Mouse (Mus musculus) megakaryocyte progenitor cell, adult 5-6 weeks (primary cell): ENCODE results near the gene Clstn2. TPM values are rescaled to one million over a fixed set of nuclear protein-coding genes. Genes with fewer than 3 reads are reported as not detected.

Source experiments
- ATAC-seq: replicated peaks from 2 replicates; pipeline ENCODE4 v1.8.0; 2016; ENCODE audit warnings: mild to moderate bottlenecking, moderate TSS enrichment, inconsistent platforms; ENCODE audit not compliant: poor library complexity
- total RNA-seq, 2 experiments: library from RNA; stranded (forward) in 1 of 2; stranded (reverse) in 1 of 2; fragments of 157-497, 149-512 nt in 1 of 2; fragments of 200-1000 nt in 1 of 2; gene quantifications; 2 replicates each; pipeline versions ENCODE4 v1.2.3 to v1.2.4; 2015 to 2017

Gene Clstn2
- total RNA-seq, 2 experiments from 2014 or later = not detected

- no peak for ATAC-seq
Measured at GRCm38 (mm10) chr9:97695278-97695677, 337.7 kb downstream of the Clstn2 start.

GRCm38 (mm10) chr9:97686826-97687425, 346.1 kb downstream of the Clstn2 start:
- ATAC-seq = no peak

- ATAC-seq = no peak
Measured at GRCm38 (mm10) chr9:97685664-97686063, 347.3 kb downstream of the Clstn2 start.

GRCm38 (mm10) chr9:97679878-97680277, 353.1 kb downstream of the Clstn2 start:
- ATAC-seq = no peak

GRCm38 (mm10) chr9:97679106-97679505, 353.9 kb downstream of the Clstn2 start:
- no peak for ATAC-seq

- ATAC-seq = no peak
Measured at GRCm38 (mm10) chr9:97677075-97677474, 355.9 kb downstream of the Clstn2 start.

GRCm38 (mm10) chr9:97672681-97673080, 360.3 kb downstream of the Clstn2 start:
- no peak for ATAC-seq

GRCm38 (mm10) chr9:97672224-97672623, 360.8 kb downstream of the Clstn2 start:
- ATAC-seq = no peak

- ATAC-seq = no peak
Measured at GRCm38 (mm10) chr9:97670666-97671065, 362.3 kb downstream of the Clstn2 start.

GRCm38 (mm10) chr9:97660989-97661388, 372.0 kb downstream of the Clstn2 start:
- ATAC-seq = no peak

GRCm38 (mm10) chr9:97658736-97659135, 374.2 kb downstream of the Clstn2 start:
- ATAC-seq = no peak

- no peak for ATAC-seq
Measured at GRCm38 (mm10) chr9:97648409-97648808, 384.6 kb downstream of the Clstn2 start.

- no peak for ATAC-seq
Measured at GRCm38 (mm10) chr9:97645746-97646145, 387.2 kb downstream of the Clstn2 start.

GRCm38 (mm10) chr9:97642396-97642795, 390.6 kb downstream of the Clstn2 start:
- ATAC-seq = no peak

- ATAC-seq = no peak
Measured at GRCm38 (mm10) chr9:97639967-97640549, 392.9 kb downstream of the Clstn2 start.

- no peak for ATAC-seq
Measured at GRCm38 (mm10) chr9:97638683-97639354, 394.2 kb downstream of the Clstn2 start.

GRCm38 (mm10) chr9:97635351-97635750, 397.6 kb downstream of the Clstn2 start:
- no peak for ATAC-seq

- no peak for ATAC-seq
Measured at GRCm38 (mm10) chr9:97634831-97635230, 398.1 kb downstream of the Clstn2 start.

- ATAC-seq = no peak
Measured at GRCm38 (mm10) chr9:97629180-97629579, 403.8 kb downstream of the Clstn2 start.

- no peak for ATAC-seq
Measured at GRCm38 (mm10) chr9:97628361-97628908, 404.5 kb downstream of the Clstn2 start.

- no peak for ATAC-seq
Measured at GRCm38 (mm10) chr9:97627916-97628315, 405.1 kb downstream of the Clstn2 start.

- no peak for ATAC-seq
Measured at GRCm38 (mm10) chr9:97610566-97610965, 422.4 kb downstream of the Clstn2 start.
